Mouse (Mus musculus) olfactory bulb, adult 2 months (tissue): Measurements from ENCODE around the gene Nos1. TPM values are rescaled to one million over a fixed set of nuclear protein-coding genes. Genes with fewer than 3 reads are reported as not detected.

Source experiments
- H3K27ac ChIP-seq: fragments of 200-500 bp; 2 replicates; pipeline ENCODE4 v1.5.1; 2012; ENCODE audit warnings: low read depth, low read length; ENCODE audit not compliant: insufficient read depth
- H3K4me1 ChIP-seq: fragments of 200-500 bp; 2 replicates; pipeline ENCODE4 v1.6.1; 2012; ENCODE audit warnings: low read length; ENCODE audit not compliant: control insufficient read depth, insufficient read depth
- H3K4me3 ChIP-seq: fragments of 200-500 bp; 2 replicates; pipeline ENCODE4 v1.5.1; 2012; ENCODE audit warnings: mild to moderate bottlenecking, low read depth, low read length, moderate library complexity; ENCODE audit not compliant: insufficient read depth
- CTCF ChIP-seq: fragments of 200-500 bp; IDR thresholded peaks from 2 replicates; pipeline ENCODE4 v1.5.1; 2012; ENCODE audit warnings: low read depth, mild to moderate bottlenecking, low read length, moderate library complexity; ENCODE audit not compliant: insufficient read depth
- POLR2A ChIP-seq: fragments of 200-500 bp; IDR thresholded peaks from 2 replicates; pipeline ENCODE4 v1.6.1; 2012; ENCODE audit warnings: mild to moderate bottlenecking, low read depth, low read length, moderate library complexity; ENCODE audit not compliant: insufficient read depth
- WGBS: fragments of 180-500 bp; shearing (Covaris S2); methylation state at CpG from one replicate; pipeline ENCODE4 v1.1.7; 2018; 5-methylcytosine and 5-hydroxymethylcytosine counted together
- polyA plus RNA-seq: library from polyadenylated mRNA; stranded (reverse); fragments of >200 nt; gene quantifications from 2 replicates; pipeline ENCODE4 v1.2.4, GENCODE M21; 2012; ENCODE audit warnings: low replicate concordance; ENCODE audit not compliant: missing spikeins, insufficient read depth, insufficient read length

Gene Nos1
- polyA plus RNA-seq, 1 experiment, result not detected

DNA sequence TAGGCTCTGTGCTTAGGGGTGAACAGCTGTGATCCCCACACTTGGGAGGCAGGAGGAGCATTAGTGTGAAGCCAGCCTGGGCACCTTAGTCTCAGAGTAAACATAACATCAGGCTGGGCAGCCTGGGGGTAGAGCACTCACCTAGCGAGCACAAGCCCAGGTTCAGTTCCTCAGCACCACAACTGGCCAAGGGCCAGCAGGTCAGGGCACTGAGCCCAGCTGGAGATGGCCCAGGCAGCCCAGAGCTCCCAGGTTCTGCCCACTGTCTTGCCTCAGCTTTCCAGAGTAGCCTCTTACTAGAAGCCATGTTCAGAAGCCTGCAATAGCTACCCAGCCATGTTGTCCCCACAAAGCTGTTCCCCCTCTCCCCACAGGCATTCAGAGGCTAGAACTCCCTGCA, 224.9 kb downstream of the Nos1 start:
- H3K4me1 ChIP-seq, result peaks cover 43% of the 10 kb centered on the region
- TF ChIP-seq CTCF (no peak), POLR2A (no peak)
- 71% methylated on average over 1 of the region's 1 CpGs for WGBS
- no peak overlapping the region for H3K4me3 ChIP-seq
- H3K27ac ChIP-seq, result no peak overlapping the region

- Histone ChIP-seq H3K4me3 (no peak overlapping the region), H3K4me1 (peaks cover 39% of the 10 kb centered on the region), H3K27ac (no peak overlapping the region)
- TF ChIP-seq CTCF (no peak), POLR2A (no peak)
- WGBS, result 87% methylated on average over 13 of the region's 13 CpGs
Observed at GRCm38 (mm10) chr5:118008344-118008743, 227.5 kb downstream of the Nos1 start.

Other genes with a start within 250 kb of the Nos1 start
- gene Fbxo21, start 195.7 kb downstream of the Nos1 start, polyA plus RNA-seq, result not detected in 2 replicates
- gene Tesc, start 246.7 kb downstream of the Nos1 start, polyA plus RNA-seq, result not detected in 2 replicates